Mouse (Mus musculus) cerebellum, adult 9-10 months (tissue): Measurements from ENCODE around the gene Fam133b.
"Not testable (repeated sequence)": the region's sequence is repeated elsewhere in the genome, so short reads cannot be mapped to it uniquely, and the experiment has no call there.

Experiments used
- DNase-seq: peaks from one replicate; pipeline ENCODE4 v3.0.0; 2022

Gene Fam133b

DNA sequence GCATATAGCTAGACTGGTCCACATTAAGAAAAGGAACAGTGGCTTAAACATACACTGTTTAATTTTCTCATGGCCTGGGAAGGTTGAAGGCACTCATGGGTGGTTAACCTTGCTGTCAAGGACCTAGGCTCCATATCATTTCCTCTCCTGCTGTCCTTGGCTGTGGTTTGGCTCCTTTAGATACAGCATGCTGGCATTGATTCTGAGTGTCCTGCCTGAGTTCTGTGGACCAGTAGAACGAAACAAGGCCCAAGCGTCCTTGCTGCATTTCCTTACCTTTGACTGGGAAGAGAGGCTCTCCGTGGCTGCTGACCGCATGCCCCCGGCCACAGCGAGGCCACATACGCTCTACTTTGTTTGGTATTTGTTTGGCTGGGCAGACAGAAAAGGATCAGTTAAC, 65.6 kb downstream of the Fam133b start:
- DNase-seq: no peak

DNA sequence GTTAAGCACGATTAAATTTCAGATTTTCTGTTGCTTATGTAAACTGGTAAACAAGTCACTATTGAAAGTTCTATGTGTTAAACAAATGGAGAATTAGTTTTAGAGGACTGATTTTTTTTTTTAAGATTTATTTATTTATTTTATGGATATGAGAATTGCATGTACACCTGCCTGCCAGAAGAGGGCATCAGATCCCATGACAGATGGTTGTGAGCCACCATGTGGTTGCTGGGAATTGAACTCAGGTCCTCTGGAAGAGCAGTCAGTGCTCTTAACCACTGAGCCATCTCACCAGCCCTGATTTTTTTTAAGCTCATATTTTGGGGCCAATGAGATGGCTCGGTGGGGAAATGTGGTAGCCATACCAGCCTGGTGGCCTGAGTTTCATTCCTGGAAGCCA, 68.2 kb downstream of the Fam133b start:
- not testable (repeated sequence) for DNase-seq
